Mouse (Mus musculus) effector memory CD4-positive, alpha-beta T cell, adult 7 months (primary cell): ENCODE results near the gene Cisd3. TPM values are rescaled to one million over a fixed set of nuclear protein-coding genes. Genes with fewer than 3 reads are reported as not detected.

Experiments
- polyA plus RNA-seq: library from polyadenylated mRNA; unstranded; fragments of 100-300 nt; shearing (Covaris generic); gene quantifications from one replicate; pipeline ENCODE4 v1.2.1, GENCODE M21; 2017

Cisd3 gene
- polyA plus RNA-seq: 53.1 TPM

DNA sequence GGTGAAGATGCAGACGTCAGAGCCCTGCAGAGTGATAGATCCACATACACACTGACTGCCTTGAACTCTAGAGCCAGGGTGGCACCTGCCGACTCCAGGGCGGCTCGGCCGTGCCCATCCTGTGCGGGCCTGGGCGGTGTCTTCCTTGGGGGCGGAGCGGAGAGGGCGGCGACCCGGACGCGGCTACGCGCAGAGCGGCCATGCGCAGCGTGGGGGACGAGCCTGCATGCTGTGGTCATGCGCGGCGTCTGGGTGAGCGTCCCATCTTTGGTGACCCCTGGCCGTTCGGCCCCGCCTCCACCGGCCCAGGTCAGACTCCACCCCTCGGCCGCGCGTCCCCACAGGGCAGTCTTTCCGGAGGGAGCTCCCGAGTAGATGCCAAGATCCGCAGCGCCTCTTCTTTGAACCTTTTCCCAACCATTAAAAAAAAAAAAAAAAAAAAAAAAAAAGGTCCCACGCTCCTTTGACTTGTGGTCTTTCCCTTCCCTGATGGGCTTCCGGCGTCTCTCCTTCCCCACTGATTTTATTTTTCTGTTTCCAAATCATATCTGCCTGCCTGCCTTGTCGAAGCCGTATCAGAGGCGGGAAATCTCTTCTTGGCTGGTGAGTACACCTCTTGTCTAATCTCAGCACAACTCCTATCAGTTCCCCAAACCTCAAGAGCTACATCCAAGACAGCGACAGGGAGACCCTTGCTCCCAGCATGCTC lies at the start of gene Cisd3:
Gene Cisd3, plus strand, starts transcription at position 214 of the 709 bp plus-strand sequence.

DNA sequence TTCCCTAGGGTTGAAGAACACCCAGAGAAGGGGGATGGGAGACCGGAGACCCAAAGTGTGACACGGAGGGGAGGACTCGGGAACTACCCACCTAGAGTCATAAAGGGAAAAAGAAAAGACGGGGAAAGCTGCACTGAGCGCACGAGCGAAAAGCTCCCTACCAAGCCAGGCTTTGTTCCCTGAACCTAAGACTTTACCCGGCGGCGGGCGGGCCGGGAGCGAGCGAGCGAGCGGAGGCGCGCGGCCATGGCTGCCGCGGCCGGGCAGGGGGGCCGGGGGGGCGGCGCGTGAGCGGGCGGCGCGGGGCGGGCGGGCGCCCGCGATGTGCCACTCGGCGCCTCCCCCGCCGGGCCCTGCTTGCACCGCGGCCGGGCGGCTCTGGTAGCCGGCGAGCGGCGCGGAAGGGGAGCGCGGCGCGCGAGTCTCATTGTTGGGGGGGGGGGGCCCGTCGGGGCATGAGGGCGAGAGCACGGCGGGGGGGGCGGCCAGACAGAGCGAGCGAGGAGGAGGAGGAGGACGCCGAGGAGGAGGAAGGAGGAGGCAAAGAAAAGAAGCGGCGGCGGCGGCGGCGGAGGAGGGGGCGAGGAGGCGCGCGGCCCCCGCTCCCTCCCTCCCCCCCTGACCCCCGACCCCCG lies 22.6 kb upstream of the Cisd3 start, which contains the start of gene Mllt6:
Gene Mllt6, plus strand, starts transcription at position 522 of the 635 bp plus-strand sequence.

DNA sequence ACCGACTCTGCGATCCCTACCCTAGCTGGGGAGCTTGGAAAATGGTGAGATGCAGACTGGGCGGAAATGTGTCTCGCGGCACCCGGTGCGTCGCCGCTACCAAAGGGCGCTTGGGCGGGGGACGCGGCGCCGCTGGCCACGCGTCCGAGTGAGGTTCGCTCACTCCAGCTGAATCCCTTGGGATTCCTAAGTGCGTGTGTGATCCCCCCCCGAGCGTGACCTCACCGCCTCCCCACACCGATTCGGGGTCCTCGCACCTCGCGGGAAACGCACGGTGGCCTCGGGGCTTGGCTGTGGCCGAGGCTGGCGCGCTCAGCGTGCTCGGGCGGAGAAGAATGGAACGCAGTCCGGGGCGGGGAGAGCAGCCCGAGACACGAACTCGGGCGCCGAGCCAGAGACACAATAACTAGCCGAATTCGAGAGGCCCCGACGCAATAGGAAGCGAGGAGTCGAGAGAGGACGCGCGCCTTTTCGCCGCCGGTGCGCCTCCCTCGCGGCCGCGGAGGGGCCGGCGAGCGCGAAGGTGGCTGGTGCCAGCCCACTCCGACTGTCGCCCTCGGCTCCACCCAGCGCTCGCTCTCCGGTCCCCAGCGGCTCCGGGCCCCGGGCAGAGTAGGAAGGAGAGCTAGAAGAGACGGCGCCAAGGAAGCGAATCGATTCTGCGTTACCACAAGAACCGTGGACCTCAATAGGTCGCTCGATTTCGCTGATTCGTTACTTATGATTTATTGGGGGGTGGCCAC lies 14.5 kb downstream of the Cisd3 start, which contains the start of gene Pcgf2:
Gene Pcgf2, minus strand, starts transcription at position 495 of the 743 bp plus-strand sequence.

DNA sequence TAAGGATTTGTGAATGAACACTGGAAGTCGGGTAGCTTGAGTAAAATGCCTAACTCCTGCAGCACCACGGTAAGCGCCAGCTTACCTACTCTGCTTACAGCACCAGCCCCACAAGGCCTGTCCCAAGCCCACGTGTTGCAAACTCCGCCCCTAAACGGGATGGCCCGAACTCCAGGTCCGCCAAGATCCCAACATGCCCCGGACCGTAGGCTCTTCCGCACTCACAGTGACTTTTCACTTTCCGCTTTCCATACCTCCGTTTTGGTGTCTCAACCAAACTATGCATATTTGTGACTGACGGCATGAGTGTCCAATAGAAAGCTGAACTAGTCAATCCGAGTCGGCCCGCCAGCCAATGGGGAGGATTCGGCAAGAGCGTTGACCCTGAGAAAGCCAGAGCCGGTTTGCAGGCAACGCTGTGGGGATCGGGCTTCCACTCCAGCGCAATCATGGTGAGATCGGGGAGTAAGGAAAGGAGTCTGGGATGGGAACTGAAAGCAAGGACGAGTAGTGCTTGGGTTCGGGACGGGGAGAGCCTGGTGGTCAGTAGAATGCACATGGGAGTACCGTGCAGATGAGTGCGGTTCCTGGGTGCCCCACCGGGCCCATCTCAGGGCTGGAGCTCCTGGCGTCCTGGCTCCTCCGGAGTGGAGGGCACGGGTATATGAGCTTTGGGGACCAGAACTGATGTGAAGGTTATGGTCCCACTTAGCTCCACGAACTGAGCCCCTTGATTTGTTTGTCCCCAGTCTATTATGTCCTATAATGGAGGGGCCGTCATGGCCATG lies 17.6 kb downstream of the Cisd3 start, which contains the start of gene Psmb3:
Gene Psmb3, plus strand, starts transcription at position 361 of the 788 bp plus-strand sequence.

Other genes with a start within 250 kb of the Cisd3 start
- not detected for gene 4933428G20Rik, start 185.5 kb upstream of the Cisd3 start, polyA plus RNA-seq
- gene Srcin1, start 109.6 kb upstream of the Cisd3 start, polyA plus RNA-seq: not detected
- gene Epop, start 56.1 kb upstream of the Cisd3 start, polyA plus RNA-seq: 17.6 TPM
- 4.9 TPM for gene Mllt6, start 22.4 kb upstream of the Cisd3 start, polyA plus RNA-seq
- gene Pcgf2, start 14.7 kb downstream of the Cisd3 start, polyA plus RNA-seq: 3.0 TPM
- gene Psmb3, start 17.6 kb downstream of the Cisd3 start, polyA plus RNA-seq: 303 TPM
- 1.9 TPM for gene Pip4k2b, start 58.9 kb downstream of the Cisd3 start, polyA plus RNA-seq
- 66.2 TPM for gene Cwc25, start 80.7 kb downstream of the Cisd3 start, polyA plus RNA-seq
- gene 1700001P01Rik, start 90.1 kb downstream of the Cisd3 start, polyA plus RNA-seq: not detected
- 463 TPM for gene Rpl23, start 96.6 kb downstream of the Cisd3 start, polyA plus RNA-seq
- 124 TPM for gene Lasp1, start 113.2 kb downstream of the Cisd3 start, polyA plus RNA-seq
- gene B230217C12Rik, start 155.0 kb downstream of the Cisd3 start, polyA plus RNA-seq: 1.3 TPM
- gene Fbxo47, start 198.3 kb downstream of the Cisd3 start, polyA plus RNA-seq: 0.59 TPM